Mouse (Mus musculus) layer of hippocampus, adult 8-10 months (tissue): ENCODE data around the gene Rhbg. TPM values are rescaled to one million over a fixed set of nuclear protein-coding genes. Genes with fewer than 3 reads are reported as not detected.

Source experiments
- DNase-seq, 2 experiments: peaks; one replicate each; pipeline ENCODE4 v3.0.0; 2022; ENCODE audit warnings: low spot score in 2 of 2
- total RNA-seq, 4 experiments: library from RNA; stranded (reverse); gene quantifications; 2 replicates each; pipeline ENCODE4 v1.2.4; 2022

Rhbg gene
- total RNA-seq, 4 experiments from 2014 or later = not detected

DNA sequence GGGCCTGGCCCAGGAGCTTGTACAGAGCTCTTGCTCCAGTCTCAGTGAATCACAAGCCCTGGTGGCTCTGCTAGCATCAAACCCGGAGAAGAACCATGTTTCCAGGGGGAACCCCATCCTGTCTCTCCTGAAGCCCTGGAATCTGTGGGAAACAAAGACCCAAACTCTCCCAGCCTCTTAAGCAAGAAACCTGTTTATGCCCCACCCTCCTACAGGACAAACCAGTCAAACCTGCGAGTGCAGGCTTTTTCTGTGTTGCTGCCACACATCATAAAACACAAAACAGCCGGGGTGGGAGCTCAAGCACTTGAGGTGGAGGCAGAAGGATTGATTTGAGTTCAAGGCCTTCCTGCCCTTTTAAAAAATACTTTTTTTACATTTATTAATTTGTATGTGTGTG is 7.8 kb upstream of the Rhbg start:
- no peak for DNase-seq

DNA sequence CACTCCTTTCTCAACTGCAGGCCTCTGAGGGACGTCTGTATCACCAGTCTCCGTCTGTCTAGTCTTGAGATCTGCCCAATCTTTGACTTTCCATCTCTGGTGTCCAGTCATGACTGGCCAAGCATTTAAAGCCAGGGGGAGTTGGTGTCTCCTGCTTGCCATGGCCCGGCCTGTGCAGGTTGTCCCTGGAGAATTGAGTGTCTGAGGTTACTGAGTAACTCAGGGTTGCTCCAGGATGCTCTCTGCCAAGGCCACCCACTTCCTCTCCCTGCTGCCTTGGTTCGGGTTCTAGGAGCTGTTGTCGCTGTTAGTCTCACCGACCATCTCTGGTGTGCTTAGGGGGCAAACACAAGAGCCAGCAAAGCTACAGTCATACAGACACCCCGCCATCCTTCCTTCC is 1.9 kb upstream of the Rhbg start:
- no peak for DNase-seq

DNA sequence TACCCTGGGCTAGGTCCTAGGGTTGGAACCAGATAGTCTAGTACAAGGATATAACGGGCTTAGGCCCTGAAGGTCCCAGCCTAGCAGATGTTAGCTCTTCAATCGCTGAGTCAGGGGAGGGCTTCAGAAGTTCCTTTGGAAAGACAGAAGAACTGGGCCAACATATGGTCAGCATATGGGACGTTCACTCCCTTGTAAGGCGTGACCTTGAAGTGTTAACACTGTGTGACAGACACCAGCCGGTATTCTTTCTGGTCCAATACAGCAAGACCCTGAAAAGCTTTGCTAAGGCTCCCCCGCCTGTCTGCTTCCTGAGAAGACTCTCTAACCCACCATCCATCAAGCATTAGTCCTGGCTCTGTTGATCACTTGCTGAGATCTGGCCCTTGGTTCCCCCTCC is 1.4 kb upstream of the Rhbg start:
- DNase-seq = no peak

DNA sequence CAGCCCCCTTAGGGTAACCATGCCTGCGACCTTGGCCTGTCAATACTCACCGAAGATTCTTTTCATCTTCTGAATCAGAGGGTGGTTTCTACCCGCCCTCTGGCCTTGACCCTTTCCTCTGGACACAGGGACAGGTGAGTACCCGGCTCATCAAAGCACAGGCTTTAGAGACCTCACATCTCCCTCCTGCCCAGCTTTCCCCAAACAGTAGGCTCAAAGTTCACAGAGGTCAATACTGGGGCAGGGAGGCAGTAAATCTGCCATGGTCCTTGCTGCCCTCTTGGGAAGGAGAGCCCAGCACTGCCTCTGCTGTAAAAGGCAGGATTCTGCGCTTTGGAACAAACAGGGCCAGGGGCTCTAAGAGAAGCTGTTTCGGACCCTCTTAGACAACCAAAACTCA is 1.8 kb downstream of the Rhbg start:
- DNase-seq = no peak

DNA sequence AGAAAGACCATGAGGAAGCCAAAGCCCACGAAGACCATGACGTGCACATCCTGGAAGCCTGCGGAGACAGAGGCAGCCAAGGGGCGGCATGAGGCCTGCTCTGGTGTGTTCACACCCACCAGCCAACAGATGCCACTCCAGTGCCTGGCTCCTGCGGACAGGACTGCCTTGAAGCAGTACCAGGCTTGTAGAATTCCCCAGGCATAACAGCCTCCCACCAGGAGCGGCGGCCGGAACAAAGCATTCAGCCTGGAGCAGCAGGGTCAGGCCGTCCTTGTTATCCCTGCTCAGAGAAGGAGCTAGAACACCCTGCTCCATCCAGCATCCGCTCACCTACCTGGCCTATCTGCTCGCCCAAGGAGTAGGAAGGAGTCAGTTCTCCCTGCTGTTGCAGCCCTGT is 6.1 kb downstream of the Rhbg start:
- DNase-seq = no peak

DNA sequence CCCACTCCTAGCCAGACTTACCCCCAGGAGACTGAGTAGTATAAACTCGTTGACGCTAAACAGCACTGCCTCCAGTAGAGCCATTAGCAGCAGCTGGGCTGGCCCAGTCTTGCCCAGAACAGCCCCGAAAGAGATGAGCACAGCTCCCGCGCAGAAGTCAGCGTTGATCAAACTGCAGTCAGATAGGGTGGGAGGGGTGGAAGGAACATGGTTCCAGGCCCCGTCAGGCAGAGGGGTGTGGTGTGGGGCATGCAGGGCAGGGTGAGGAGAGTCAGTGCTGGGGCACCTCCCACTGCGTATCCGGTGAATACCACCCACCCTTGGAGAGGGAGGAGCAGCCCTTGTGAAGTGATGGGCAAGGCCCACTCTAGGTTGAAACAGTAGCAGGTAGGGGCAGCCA is 6.8 kb downstream of the Rhbg start:
- DNase-seq = no peak

DNA sequence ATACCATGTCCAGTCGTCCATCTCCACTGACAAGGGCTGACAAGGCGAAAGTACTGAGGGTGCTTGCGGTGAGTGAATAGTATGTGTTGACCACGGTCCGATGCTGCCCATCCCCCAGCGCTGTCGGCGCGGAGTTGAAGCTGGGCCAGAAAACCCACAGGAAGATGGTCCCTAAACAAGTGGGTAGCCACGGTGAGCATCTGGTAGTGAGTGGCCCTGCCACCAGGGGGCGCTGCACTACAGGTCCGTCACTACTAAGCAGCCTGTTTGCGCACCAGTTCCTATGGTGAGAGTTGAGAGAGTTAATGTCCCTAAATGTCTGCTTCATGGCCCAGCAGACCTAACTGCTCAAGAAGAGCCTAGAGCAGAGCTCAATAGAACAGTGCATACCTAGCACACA is 8.7 kb downstream of the Rhbg start:
- DNase-seq = peak; percentile 66 to 81

DNA sequence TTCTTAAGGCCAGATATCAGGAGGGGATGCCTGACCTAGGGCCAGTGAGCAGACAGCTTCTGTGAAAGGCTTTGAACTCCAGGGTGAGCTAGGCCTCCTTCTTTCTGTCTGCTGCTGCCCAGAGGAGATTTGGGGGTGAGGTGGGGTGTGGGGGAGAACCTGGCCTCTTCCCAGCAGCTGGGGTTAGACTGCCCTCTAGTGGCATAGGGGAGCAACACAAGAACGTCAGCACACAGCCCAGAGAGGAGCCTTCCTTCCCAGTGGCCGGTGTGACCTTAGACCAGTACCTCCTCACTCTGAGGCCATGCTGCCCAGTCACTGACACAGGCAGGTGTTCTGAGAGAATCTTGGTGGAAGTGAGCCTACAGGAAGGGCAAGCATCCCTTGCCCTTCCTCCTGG is 10.4 kb downstream of the Rhbg start:
- DNase-seq = peak in 1 of 2 experiments; percentile 38

DNA sequence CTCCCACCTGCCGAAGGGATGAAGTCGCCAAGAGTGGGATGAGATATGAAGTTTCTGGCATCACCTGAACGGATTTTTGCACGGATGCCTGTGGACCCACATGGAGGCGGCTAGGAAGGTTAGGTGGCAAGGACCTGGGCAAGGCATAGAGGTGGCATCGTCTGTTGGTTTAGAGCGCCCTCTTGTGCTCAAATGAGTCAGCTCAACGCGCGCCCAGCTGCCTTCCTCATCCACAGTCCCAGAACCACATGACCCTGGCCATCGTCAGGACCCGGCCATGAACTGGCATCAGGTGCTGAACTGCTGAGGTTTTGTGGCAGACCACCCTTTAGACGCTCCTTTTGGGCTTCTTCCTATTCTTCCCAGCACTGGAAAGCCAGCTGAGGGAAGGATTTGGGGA is 12.0 kb downstream of the Rhbg start:
- DNase-seq = peak; percentile 67 to 88

DNA sequence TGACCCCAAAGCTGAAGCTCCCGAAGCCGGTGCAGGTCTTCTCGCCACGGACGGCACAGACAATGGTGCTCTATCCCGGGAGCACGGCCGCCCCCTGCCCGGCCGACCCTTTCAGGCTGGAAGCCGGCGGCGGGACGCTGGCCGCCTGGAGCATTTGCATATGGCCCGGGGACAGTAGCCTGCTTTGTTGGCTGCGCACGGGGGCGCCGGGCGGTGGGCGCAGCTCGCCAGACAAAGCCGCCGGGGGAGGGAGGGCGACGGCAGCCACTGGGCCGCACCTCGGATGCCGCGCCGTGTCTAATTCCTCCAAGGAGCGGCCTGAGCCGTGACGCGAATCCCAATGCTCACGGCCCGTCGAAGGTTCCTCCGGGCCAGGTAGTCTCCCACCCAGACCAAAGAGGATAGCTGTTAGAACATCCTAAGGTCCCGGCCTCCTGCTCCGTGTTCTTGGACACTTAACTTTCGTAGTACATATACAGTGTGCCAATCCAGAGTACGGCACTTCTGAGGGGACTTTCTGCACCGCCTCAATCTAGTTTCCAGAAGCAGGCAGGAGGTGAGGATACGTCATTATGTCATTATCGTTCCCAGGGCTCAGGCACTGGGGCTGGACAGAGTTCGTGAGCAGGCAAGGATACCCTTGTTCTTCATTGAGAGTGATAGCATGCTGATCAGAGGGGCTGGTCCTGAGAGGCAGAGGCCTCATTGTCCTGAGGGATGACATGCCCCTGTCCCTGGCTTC is 13.3 kb downstream of the Rhbg start:
- DNase-seq = no peak

DNA sequence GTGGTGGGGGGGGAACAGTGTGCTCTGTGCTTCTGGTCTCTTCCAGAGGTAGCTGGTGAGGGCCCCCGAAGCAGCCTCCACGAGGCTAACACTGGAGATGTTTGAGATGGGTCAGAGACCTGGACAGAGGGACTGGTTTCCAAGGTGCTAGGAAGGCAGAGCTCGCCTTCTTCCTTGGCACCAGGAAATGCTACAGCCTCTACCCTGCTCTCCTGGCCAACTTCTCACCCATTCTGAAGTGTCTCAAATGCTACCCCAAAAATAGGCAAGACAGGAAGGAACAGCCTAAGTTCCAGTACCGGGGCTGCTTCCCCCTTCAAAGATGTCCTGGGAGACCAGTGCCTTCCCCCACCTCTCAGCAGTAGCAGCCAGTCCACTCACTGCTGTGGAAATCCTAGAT is 15.1 kb downstream of the Rhbg start:
- DNase-seq = peak in 1 of 2 experiments; percentile 60

DNA sequence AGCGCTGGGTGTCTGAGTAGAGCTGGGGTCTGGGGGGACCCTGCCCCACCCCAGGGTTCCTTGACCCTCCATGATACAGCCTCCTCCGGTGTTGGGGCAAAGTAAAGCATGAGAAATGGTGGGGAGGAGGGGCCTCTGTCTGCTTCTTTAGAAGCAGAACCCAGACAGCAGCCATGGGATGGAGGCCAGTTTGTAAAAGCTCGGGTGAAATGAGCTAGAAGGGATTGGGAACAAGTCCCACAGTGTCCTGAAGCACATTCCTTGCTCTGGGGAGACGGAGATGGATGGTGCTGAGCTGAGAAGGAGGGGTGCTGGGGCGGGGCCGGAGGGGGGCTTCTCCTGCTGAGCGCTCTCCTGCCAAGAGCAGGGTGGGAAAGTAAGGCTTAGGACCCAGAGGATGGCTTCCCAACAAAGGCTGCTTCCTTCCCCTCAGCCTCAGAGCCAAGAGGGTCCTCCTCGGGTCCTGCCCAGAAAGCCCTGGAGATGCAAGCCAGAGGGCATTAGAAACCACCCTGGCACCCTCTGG is 15.6 kb downstream of the Rhbg start:
- DNase-seq = peak in 1 of 2 experiments; percentile 64

DNA sequence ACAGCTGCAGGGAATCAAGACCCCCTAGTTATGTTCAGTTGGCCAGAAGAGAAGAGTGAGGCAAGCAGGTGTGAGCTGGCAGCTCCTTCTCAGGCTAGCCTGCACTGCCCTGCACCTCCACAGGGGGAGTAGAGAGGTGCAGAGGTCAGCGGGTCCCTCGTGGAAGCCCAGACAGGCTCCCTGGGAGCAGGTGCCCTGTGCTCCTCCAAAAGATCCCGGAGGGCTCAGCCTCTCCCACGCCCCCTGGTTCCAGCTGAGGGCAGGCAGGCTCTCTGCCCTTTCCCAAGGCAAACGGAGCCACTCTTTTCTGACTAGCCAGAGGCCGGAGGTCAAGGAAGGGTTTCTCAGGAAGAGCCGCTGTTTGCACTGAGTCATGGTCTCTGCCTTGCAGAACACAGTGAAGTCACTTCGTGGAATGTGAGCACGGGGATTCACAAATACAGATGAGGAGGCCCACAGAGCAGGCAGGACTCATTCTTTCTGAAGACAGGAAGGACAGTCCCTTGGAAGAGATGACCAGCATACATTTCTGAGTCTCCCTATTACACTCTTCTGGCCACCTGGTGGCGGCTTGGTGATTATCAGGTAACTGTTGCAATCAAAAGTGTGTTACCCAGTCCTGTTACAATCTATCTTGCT is 16.8 kb downstream of the Rhbg start:
- no peak for DNase-seq

DNA sequence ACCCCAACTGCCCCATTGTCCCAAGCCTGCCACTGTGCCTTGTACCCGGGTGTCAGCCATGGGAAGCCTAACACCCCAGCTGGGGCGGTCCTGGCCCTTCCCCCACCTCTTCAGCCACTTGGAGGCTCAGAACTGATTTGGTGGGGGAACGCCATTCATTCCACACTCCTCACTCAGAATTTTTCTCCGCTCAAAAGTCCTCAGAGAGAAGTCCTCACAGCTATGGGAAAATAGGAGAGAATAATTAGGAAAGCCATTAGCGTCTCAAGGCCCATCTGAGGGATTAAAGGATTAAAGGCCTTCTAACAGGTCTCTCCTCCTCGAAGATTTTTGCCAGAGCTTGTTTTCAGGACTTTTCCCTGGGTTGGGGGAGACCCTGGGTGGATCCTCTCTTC is 17.4 kb downstream of the Rhbg start:
- DNase-seq = no peak

DNA sequence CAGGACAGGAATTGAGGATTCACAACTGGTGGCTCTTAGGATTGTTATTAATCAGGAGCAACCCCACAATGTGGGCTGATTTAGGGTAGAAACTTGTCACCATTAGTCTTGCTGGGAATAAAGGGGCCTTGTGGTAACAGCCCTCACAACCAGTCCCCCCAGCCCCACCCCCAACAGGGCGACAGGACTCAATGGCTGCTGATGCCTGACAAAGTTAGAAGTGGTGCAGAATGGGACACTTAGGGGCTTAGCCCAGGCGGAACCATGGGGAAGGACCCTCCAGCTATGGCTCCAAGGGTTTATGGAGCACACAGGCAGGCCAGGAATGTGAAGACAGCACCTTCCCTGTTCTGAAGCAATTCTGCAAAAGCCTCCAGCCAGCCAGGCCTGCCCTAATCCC is 18.9 kb downstream of the Rhbg start:
- no peak for DNase-seq

DNA sequence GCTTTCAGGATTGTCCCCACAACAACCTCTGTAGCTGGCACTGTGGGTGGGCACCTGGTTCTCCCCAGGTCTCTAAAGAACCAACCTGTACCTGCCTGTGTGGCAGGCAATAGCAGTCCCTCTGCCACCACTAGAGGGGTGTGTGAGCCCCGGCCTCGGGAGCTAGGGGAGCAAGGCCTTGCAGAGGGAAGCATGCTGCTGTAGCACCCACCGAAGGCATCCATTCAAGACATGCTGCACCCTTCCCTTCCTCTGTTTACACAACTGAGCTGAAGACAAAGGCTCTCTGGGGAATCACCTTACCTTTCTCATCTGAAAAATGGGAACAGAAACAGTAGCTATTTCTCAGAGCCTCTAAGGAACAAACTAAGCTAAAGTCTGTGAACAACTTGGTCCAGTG is 19.3 kb downstream of the Rhbg start:
- no peak for DNase-seq

DNA sequence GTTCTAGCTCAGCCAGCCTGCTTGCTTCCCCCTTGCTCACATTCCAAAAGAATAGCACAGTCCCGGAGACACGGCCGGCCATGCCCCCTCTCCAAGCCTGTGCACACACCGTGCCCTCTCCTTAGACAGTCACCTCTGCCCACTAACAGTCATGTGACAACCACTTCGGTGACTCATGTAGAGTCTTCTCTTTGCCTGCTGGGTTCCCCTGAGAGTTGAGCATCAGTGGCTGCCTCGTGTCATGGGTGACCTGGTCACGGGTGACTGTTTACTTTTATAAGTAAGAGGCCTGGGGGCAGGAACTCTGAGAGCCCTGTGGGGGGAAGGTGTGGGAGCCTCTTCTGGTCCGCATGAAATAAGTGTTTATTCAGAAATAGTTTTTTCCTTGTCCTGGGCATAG is 20.5 kb downstream of the Rhbg start:
- no peak for DNase-seq

DNA sequence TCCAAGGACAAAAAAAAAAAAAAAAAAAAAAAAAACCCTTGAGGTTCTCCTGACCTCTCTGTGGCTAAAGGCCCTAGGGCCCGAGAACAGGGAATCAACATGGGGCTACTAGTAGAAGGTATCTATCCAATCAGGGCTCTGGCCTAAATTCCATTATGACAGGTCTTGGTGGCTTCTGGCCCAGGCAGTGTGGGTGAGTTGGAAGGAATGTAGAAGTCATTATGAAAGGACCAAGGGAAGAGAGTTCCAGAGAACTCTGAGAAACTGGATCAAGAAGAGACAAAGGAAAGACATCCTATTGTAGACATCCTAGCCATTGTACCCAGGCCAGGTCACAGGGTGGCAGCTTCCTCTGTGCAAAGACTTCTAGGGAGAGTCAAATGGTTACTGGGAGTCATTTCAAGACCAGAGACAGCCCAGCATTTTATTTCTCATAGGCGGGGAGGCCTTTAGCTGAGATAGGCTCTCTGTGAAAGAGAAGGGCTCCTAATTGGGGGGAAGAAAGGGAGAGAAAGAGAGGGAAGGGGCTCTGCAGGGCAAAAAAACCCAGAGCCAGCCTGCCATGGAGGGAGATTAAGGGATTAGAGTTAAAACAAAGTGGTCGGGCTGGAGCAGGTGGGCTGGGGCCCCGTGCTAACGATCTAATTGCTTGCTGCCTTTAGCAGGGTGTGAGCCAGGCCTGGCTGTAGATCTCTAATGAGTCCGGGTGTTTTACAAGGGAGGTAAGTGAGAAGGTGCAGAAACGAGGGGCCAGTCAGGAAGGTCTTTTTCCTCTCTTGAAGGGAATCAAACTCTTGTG is 21.5 kb downstream of the Rhbg start:
- no peak for DNase-seq

DNA sequence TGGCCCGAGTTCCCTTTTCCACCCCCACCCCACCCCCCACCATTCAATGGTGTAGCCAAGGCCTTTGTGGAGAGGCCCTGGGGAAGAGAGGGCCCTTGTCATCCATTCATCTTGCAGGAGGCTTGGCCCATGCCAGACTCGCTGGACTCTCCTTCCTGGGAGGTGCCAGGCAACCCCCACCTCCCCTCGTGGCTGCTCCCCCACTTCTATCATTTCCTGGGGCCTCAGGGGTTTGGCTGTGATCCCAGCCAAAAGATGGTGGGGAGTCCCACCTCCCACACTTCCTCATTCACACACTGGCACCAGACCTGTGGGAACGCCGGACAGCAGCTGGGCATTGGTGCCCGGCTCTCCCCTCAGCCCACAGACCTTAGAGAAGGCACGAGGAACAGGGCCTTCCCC is 22.2 kb downstream of the Rhbg start:
- peak; percentile 75 to 87 for DNase-seq

DNA sequence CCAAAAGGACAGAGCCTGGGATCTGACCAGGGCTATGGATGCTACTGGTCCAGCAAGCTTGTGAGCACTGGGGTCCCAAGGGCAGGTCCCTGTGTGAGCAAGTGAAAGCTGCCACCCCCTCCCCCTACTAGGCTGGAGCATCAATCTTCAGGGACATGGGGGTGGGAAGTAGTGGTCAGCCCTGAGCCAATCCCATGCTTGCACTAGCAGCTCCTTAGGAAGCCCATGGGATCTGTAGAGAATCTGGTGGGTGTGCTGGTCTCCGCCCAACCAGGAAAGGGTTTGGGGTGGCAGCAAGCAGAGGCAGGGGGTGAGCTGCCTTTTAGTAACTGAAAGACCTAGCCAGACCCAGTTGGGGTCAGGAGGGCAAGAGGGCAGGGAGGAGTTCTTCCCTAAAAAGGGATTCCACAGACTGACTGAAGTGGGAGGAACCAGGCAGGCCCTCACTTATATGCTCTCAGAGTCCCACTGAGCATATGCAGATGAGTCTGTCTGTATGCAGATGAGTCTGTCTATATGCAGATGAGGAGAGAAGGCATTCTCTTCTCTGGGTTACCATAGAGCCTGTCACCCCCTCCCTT is 23.4 kb downstream of the Rhbg start:
- no peak for DNase-seq

DNA sequence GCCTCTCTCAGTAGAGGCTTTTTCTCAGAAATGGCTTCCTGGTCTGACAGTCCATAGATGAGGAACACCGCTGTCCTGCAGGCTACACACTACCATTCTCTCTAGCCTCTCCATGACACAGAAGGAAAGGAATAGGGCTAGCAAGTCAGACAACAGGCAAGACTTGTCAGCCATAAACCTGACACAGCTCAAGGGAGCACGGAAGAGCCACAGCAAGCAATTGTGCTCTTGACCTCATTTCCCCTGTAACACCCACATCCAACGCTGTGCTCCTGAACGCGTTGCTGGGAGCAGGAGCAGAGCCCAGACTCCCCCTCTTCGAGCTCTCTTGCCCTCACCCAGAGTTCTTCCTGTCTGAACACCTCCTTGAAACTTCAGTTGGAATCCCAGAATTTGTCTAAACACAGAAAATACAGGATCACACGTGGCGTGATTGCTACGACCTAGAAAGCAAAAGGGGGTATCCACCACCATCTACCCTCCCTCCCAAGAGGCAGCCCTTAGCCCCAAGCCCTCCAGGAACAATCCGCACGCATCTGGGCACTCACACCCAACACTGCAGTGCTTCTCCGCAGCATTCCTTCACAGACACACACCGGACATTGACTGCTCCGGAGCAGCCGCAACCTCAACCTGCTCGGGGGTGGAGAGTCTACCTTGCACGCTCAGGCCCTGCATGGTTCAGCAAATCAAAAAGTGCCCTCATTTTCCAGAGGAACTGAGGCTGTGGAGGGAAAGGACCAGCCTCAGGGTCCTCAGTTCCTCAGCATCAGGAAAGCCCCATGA is 24.1 kb downstream of the Rhbg start:
- no peak for DNase-seq
